Mouse (Mus musculus) bone marrow macrophage, adult 2 months (primary cell): Measurements from ENCODE around the gene Edar. TPM values are rescaled to one million over a fixed set of nuclear protein-coding genes. Genes with fewer than 3 reads are reported as not detected.

ENCODE experiments used
- H3K27ac ChIP-seq: 2 replicates; pipeline ENCODE4 v1.5.1; 2012; ENCODE audit warnings: low read depth, low read length; ENCODE audit not compliant: insufficient read depth
- H3K4me1 ChIP-seq: 2 replicates; pipeline ENCODE4 v1.6.1; 2012; ENCODE audit warnings: low read length; ENCODE audit not compliant: control insufficient read depth, insufficient read depth
- H3K4me3 ChIP-seq: 2 replicates; pipeline ENCODE4 v1.5.1; 2012; ENCODE audit warnings: mild to moderate bottlenecking, low read length, moderate library complexity; ENCODE audit not compliant: insufficient read depth
- CTCF ChIP-seq: IDR thresholded peaks from 2 replicates; pipeline ENCODE4 v1.5.1; 2012; ENCODE audit warnings: low read depth, mild to moderate bottlenecking, low read length, moderate library complexity
- POLR2A ChIP-seq: IDR thresholded peaks from 2 replicates; pipeline ENCODE4 v1.6.1; 2012; ENCODE audit warnings: mild to moderate bottlenecking, low read depth, low read length, borderline replicate concordance
- polyA plus RNA-seq: library from polyadenylated mRNA; stranded (reverse); fragments of >200 nt; gene quantifications from 2 replicates; pipeline ENCODE4 v1.2.4, GENCODE M21; 2012; ENCODE audit not compliant: missing spikeins, insufficient read depth, insufficient read length

Gene Edar
- polyA plus RNA-seq, 1 experiment = not detected

- no peak overlapping the region for H3K4me3 ChIP-seq
- H3K27ac ChIP-seq = no peak overlapping the region
- TF ChIP-seq POLR2A (no peak), CTCF (peak; percentile 84)
- H3K4me1 ChIP-seq = no peaks in the 10 kb centered on the region
These were observed 116.4 kb downstream of the Edar start for GRCm38 (mm10) chr10:58559098-58559497.

GRCm38 (mm10) chr10:58554693-58555387, 120.6 kb downstream of the Edar start:
- H3K4me3 ChIP-seq = no peak overlapping the region
- H3K27ac ChIP-seq = no peak overlapping the region
- H3K4me1 ChIP-seq = no peaks in the 10 kb centered on the region
- no peak for TF ChIP-seq POLR2A
- no peak for TF ChIP-seq CTCF

Other genes starting within 250 kb of the Edar start
- gene Ranbp2, start 228.7 kb downstream of the Edar start, polyA plus RNA-seq = 38.0 and 42.2 TPM in 2 replicates
- gene Ccdc138, start 177.7 kb downstream of the Edar start, polyA plus RNA-seq = 1.1 and 1.9 TPM in 2 replicates
- gene Gm17542, start 42.6 kb upstream of the Edar start, polyA plus RNA-seq = not detected in 2 replicates
- gene Sh3rf3, start 137.7 kb upstream of the Edar start, polyA plus RNA-seq = not detected in 2 replicates